Mouse (Mus musculus) hindbrain, embryonic 16.5 days (tissue): ENCODE results near the gene Herc4. TPM values are rescaled to one million over a fixed set of nuclear protein-coding genes. Genes with fewer than 3 reads are reported as not detected.
A peak's percentile ranks its signal among the peaks of the same experiment; 100 is the strongest.

Source experiments
- ATAC-seq: fragments of 200-750 bp; cut with Nextera tagmentation; 2 replicates; pipeline ENCODE4 v1.8.0; 2017; ENCODE audit warnings: moderate TSS enrichment, moderate library complexity
- H3K27ac ChIP-seq: fragments of 300-500 bp; sonication (generic); 2 replicates; pipeline ENCODE4 v1.5.1; 2014; ENCODE audit warnings: low read depth, mild to moderate bottlenecking, control low read depth, low read length, moderate library complexity
- H3K27me3 ChIP-seq: fragments of 300-500 bp; sonication (generic); replicated peaks from 2 replicates; pipeline ENCODE4 v1.6.1; 2014; ENCODE audit warnings: low read length; ENCODE audit not compliant: control insufficient read depth, insufficient read depth
- H3K36me3 ChIP-seq: fragments of 300-500 bp; sonication (generic); 2 replicates; pipeline ENCODE4 v1.6.1; 2014; ENCODE audit warnings: mild to moderate bottlenecking, low read length, moderate library complexity, mixed read lengths; ENCODE audit not compliant: control insufficient read depth, insufficient read depth
- H3K4me1 ChIP-seq: fragments of 300-500 bp; sonication (generic); 2 replicates; pipeline ENCODE4 v1.6.1; 2014; ENCODE audit warnings: low read depth, low read length; ENCODE audit not compliant: control insufficient read depth, insufficient read depth
- H3K4me2 ChIP-seq: fragments of 300-500 bp; sonication (generic); 2 replicates; pipeline ENCODE4 v1.6.1; 2014; ENCODE audit warnings: mild to moderate bottlenecking, low read length, control low read depth, moderate library complexity
- H3K4me3 ChIP-seq: fragments of 300-500 bp; sonication (generic); 2 replicates; pipeline ENCODE4 v1.5.1; 2014; ENCODE audit warnings: mild to moderate bottlenecking, low read length, control low read depth, moderate library complexity
- H3K9ac ChIP-seq: fragments of 300-500 bp; sonication (generic); 2 replicates; pipeline ENCODE4 v1.6.1; 2014; ENCODE audit warnings: low read depth, mild to moderate bottlenecking, control low read depth, low read length, moderate library complexity
- H3K9me3 ChIP-seq: fragments of 300-500 bp; sonication (generic); 2 replicates; pipeline ENCODE4 v1.6.1; 2014; ENCODE audit warnings: mild to moderate bottlenecking, low read length, moderate library complexity; ENCODE audit not compliant: control insufficient read depth
- WGBS: fragments of 180-500 bp; shearing (Covaris S2); extraction: QIAGEN DNeasy Blood & Tissue Kit; methylation state at CpG from one replicate; pipeline ENCODE4 v1.1.7; 2014; 5-methylcytosine and 5-hydroxymethylcytosine counted together
- polyA plus RNA-seq: library from polyadenylated mRNA; unstranded; fragments of >200 nt; fragmentation: Nextera tagmentation; extraction: Ambion mirVana; gene quantifications from 2 replicates; pipeline ENCODE4 v1.2.1, GENCODE M21; 2015

Gene Herc4
- polyA plus RNA-seq, 1 experiment from 2014 or later: 23.8 TPM

GRCm38 (mm10) chr10:63352111-63352510 lies 108.5 kb downstream of the Herc4 start:
- no peak overlapping the region for H3K4me2 ChIP-seq
- 65% methylated on average over 5 of the region's 5 CpGs for WGBS
- H3K27ac ChIP-seq: no peak overlapping the region
- no peaks in the 10 kb centered on the region for H3K27me3 ChIP-seq
- ATAC-seq: no peak
- H3K4me3 ChIP-seq: no peak overlapping the region
- no peak overlapping the region for H3K9ac ChIP-seq
- no peaks in the 10 kb centered on the region for H3K9me3 ChIP-seq
- no peaks in the 10 kb centered on the region for H3K36me3 ChIP-seq
- no peaks in the 10 kb centered on the region for H3K4me1 ChIP-seq

- Histone ChIP-seq H3K27me3 (no peaks in the 10 kb centered on the region), H3K4me1 (no peaks in the 10 kb centered on the region), H3K27ac (no peak overlapping the region), H3K9ac (no peak overlapping the region), H3K4me3 (no peak overlapping the region), H3K4me2 (no peak overlapping the region), H3K9me3 (no peaks in the 10 kb centered on the region), H3K36me3 (no peaks in the 10 kb centered on the region)
- ATAC-seq: no peak
- WGBS: 66% methylated on average over 1 of the region's 1 CpGs
These were observed 116.9 kb downstream of the Herc4 start for GRCm38 (mm10) chr10:63360502-63360901.

- Histone ChIP-seq H3K27ac (no peak overlapping the region), H3K4me1 (no peaks in the 10 kb centered on the region), H3K4me3 (no peak overlapping the region), H3K9me3 (no peaks in the 10 kb centered on the region), H3K4me2 (peak overlapping the region; percentile 34; the same call in 1 of the 2 replicates), H3K9ac (no peak overlapping the region), H3K27me3 (no peaks in the 10 kb centered on the region), H3K36me3 (no peaks in the 10 kb centered on the region)
- 53% methylated on average over 7 of the region's 7 CpGs for WGBS
- ATAC-seq: 0 out of 2 replicates have a peak, but pooled peaks have one; percentile 17
These were observed 122.4 kb downstream of the Herc4 start for GRCm38 (mm10) chr10:63365918-63366455.

- no peaks in the 10 kb centered on the region for H3K36me3 ChIP-seq
- WGBS: 78% methylated on average over 6 of the region's 6 CpGs
- H3K4me3 ChIP-seq: no peak overlapping the region
- no peaks in the 10 kb centered on the region for H3K9me3 ChIP-seq
- H3K27ac ChIP-seq: no peak overlapping the region
- no peak for ATAC-seq
- no peaks in the 10 kb centered on the region for H3K27me3 ChIP-seq
- H3K9ac ChIP-seq: no peak overlapping the region
- H3K4me1 ChIP-seq: no peaks in the 10 kb centered on the region
- no peak overlapping the region for H3K4me2 ChIP-seq
These were observed 123.8 kb downstream of the Herc4 start for GRCm38 (mm10) chr10:63367386-63367785.

Other genes with a start within 250 kb of the Herc4 start
- 114 and 121 TPM in 2 replicates for gene Hnrnph3, start 219.6 kb upstream of the Herc4 start, polyA plus RNA-seq
- 0.68 and 0.94 TPM in 2 replicates for gene Pbld2, start 219.5 kb upstream of the Herc4 start, polyA plus RNA-seq
- gene Pbld1, start 183.6 kb upstream of the Herc4 start, polyA plus RNA-seq: 0.44 and 0.75 TPM in 2 replicates
- gene Atoh7, start 144.2 kb upstream of the Herc4 start, polyA plus RNA-seq: 3.0 TPM in 2 replicates
- 1.0 and 1.3 TPM in 2 replicates for gene Mypn, start 39.9 kb upstream of the Herc4 start, polyA plus RNA-seq
- gene Sirt1, start 137.9 kb downstream of the Herc4 start, polyA plus RNA-seq: 2.3 and 3.4 TPM in 2 replicates
- gene Dnajc12, start 138.6 kb downstream of the Herc4 start, polyA plus RNA-seq: 18.1 and 22.8 TPM in 2 replicates
- gene Gm7075, start 178.0 kb downstream of the Herc4 start, polyA plus RNA-seq: not detected in 2 replicates
- gene Ctnna3, start 186.3 kb downstream of the Herc4 start, polyA plus RNA-seq: 1.8 and 2.3 TPM in 2 replicates